Mouse (Mus musculus) spleen, adult 2 months (tissue): ENCODE data around the gene Sag. TPM values are rescaled to one million over a fixed set of nuclear protein-coding genes. Genes with fewer than 3 reads are reported as not detected.
A peak's percentile ranks its signal among the peaks of the same experiment; 100 is the strongest.

Experiments used
- DNase-seq, 2 experiments: peaks; one replicate each; pipeline versions ENCODE4 v3.0.0 to v3.0.0-alpha.2; 2012 to 2021; ENCODE audit warnings: low spot score in 2 of 2, low read depth in 1 of 2
- H3K27ac ChIP-seq: fragments of 200-500 bp; 2 replicates; pipeline ENCODE4 v1.5.1; 2012; ENCODE audit warnings: low read length, inconsistent platforms; ENCODE audit not compliant: insufficient read depth
- H3K27me3 ChIP-seq: fragments of 200-500 bp; 2 replicates; pipeline ENCODE4 v1.6.1; 2012; ENCODE audit warnings: mild to moderate bottlenecking, moderate library complexity, low read length, inconsistent platforms; ENCODE audit not compliant: control insufficient read depth, insufficient read depth
- H3K36me3 ChIP-seq: fragments of 200-500 bp; 2 replicates; pipeline ENCODE4 v1.6.1; 2012; ENCODE audit warnings: mild to moderate bottlenecking, low read length, inconsistent platforms; ENCODE audit not compliant: control insufficient read depth, insufficient read depth
- H3K4me1 ChIP-seq: fragments of 200-500 bp; 2 replicates; pipeline ENCODE4 v1.6.1; 2011; ENCODE audit warnings: inconsistent platforms; ENCODE audit not compliant: control insufficient read depth, insufficient read depth, insufficient read length
- H3K4me3 ChIP-seq: fragments of 200-500 bp; 2 replicates; pipeline ENCODE4 v1.5.1; 2011; ENCODE audit warnings: mild to moderate bottlenecking, inconsistent platforms; ENCODE audit not compliant: insufficient read depth, insufficient read length; ENCODE audit errors: extremely low read depth
- CTCF ChIP-seq: fragments of 200-500 bp; IDR thresholded peaks from 2 replicates; pipeline ENCODE4 v1.5.1; 2011; ENCODE audit warnings: mild to moderate bottlenecking, inconsistent platforms; ENCODE audit not compliant: insufficient read depth, insufficient read length, insufficient replicate concordance; ENCODE audit errors: extremely low read depth
- POLR2A ChIP-seq: fragments of 200-500 bp; IDR thresholded peaks from 2 replicates; pipeline ENCODE4 v1.6.1; 2011; ENCODE audit warnings: low read depth, low read length, inconsistent platforms
- whole genome bisulfite sequencing: fragments of 180-500 bp; shearing (Covaris S2); methylation state at CpG from one replicate; pipeline ENCODE4 v1.1.7; 2018; 5-methylcytosine and 5-hydroxymethylcytosine counted together
- polyA plus RNA-seq: library from polyadenylated mRNA; depleted of rRNA; stranded (reverse); fragments of >200 nt; gene quantifications from 2 replicates; pipeline ENCODE4 v1.2.3, GENCODE M21; 2012

Gene Sag
- polyA plus RNA-seq, 1 experiment, result 0.57 TPM

GRCm38 (mm10) chr1:87847475-87848168 is 44.1 kb downstream of the Sag start:
- no peaks in the 10 kb centered on the region for H3K36me3 ChIP-seq
- no peaks in the 10 kb centered on the region for H3K27me3 ChIP-seq
- WGBS, result 16% methylated on average over 4 of the region's 4 CpGs
- peaks cover 39% of the 10 kb centered on the region for H3K4me1 ChIP-seq
- no peak for DNase-seq
- H3K4me3 ChIP-seq, result no peak overlapping the region
- TF ChIP-seq CTCF (no peak), POLR2A (no peak; the same call in 1 of the 2 replicates)
- peak overlapping the region; percentile 91 for H3K27ac ChIP-seq

- Histone ChIP-seq H3K4me1 (peaks cover 40% of the 10 kb centered on the region), H3K27ac (peak overlapping the region; percentile 91), H3K36me3 (no peaks in the 10 kb centered on the region), H3K4me3 (no peak overlapping the region), H3K27me3 (no peaks in the 10 kb centered on the region)
- 72% methylated on average over 11 of the region's 11 CpGs for WGBS
- DNase-seq, result no peak
- TF ChIP-seq POLR2A (no peak), CTCF (no peak)
These were observed 44.9 kb downstream of the Sag start for GRCm38 (mm10) chr1:87848237-87848996.

- no peak for TF ChIP-seq CTCF
- no peak for TF ChIP-seq POLR2A
- WGBS, result 34% methylated on average over 5 of the region's 5 CpGs
- Histone ChIP-seq H3K4me1 (peaks cover 40% of the 10 kb centered on the region), H3K36me3 (no peaks in the 10 kb centered on the region), H3K4me3 (no peak overlapping the region), H3K27ac (peak overlapping the region; percentile 74), H3K27me3 (no peaks in the 10 kb centered on the region)
- peak in 1 of 2 experiments; percentile 40 for DNase-seq
These were observed 45.8 kb downstream of the Sag start for GRCm38 (mm10) chr1:87849278-87849677.

GRCm38 (mm10) chr1:87851344-87851743 is 47.9 kb downstream of the Sag start:
- Histone ChIP-seq H3K4me1 (peaks cover 40% of the 10 kb centered on the region), H3K27me3 (no peaks in the 10 kb centered on the region), H3K36me3 (no peaks in the 10 kb centered on the region), H3K27ac (peak overlapping the region; percentile 67), H3K4me3 (no peak overlapping the region)
- DNase-seq, result no peak
- WGBS, result 56% methylated on average over 3 of the region's 3 CpGs
- no peak for TF ChIP-seq POLR2A
- no peak for TF ChIP-seq CTCF

- 54% methylated on average over 5 of the region's 5 CpGs for WGBS
- Histone ChIP-seq H3K27ac (peak overlapping the region; percentile 83), H3K36me3 (no peaks in the 10 kb centered on the region), H3K4me3 (no peak overlapping the region), H3K4me1 (peaks cover 36% of the 10 kb centered on the region), H3K27me3 (no peaks in the 10 kb centered on the region)
- TF ChIP-seq POLR2A (no peak), CTCF (no peak)
- DNase-seq, result no peak
These were observed 48.8 kb downstream of the Sag start for GRCm38 (mm10) chr1:87852081-87852790.

- Histone ChIP-seq H3K27me3 (no peaks in the 10 kb centered on the region), H3K36me3 (no peaks in the 10 kb centered on the region), H3K4me1 (peaks cover 32% of the 10 kb centered on the region), H3K27ac (peak within 1 kb of the TSS; percentile 93), H3K4me3 (peak within 1 kb of the TSS; percentile 92)
- 1% methylated on average over 59 of the region's 74 CpGs for WGBS
- TF ChIP-seq CTCF (no peak), POLR2A (peak; percentile 71)
- DNase-seq, result peak; percentile 60 to 70
These were observed 49.6 kb downstream of the Sag start, which contains the start of gene Dgkd for GRCm38 (mm10) chr1:87852892-87853600. TSS of gene Dgkd (plus strand) at chr1:87853287.
